Mouse (Mus musculus) stomach, postnatal 0 days (tissue): ENCODE data around the gene Zbtb49.

Experiments used
- CTCF ChIP-seq: IDR thresholded peaks from 2 replicates; pipeline ENCODE4 v1.5.1; 2016; ENCODE audit warnings: antibody characterized with exemption, low read depth, mild to moderate bottlenecking, moderate library complexity
- EP300 ChIP-seq: optimal IDR thresholded peaks from 2 replicates; pipeline ENCODE3; 2016; ENCODE audit warnings: antibody characterized with exemption

DNA sequence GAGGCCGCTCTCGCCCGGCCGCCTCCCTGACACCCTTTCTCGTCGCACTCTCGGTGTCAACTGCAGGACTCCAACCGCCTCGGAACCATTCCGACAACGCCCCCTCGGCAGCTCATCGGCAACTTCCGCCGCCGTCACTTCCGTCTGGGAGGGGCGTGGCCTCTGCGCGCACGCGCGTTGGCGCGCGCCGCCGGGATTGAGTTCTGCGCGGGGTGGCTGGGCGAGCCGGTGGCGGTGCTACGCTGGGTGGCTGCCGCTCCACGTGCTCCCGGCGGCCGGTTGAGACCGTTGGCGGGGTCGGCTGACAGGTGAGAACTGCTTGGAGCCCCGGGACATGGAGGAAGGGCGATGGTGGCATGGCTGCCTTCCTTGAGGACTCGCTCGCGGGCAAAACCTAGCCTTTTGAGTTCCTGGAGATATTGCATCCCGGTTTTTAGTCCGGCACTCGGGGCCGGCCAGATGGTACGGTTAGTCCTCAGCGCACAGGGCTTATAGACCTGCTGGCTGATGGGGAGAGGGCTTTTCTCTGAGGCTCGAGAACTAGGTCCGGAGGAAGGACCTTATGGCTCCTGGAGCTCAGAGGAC, at the start of gene Zbtb49, which contains the start of gene Lyar:
- no peak for TF ChIP-seq EP300
- peak; percentile 19; the same call in 1 of the 2 replicates for TF ChIP-seq CTCF
